8 mouse cellular contexts compared by ENCODE assay signal in genomic region chr7:83564635-83565291, GRCm38 (mm10). TPM values are rescaled to one million over a fixed set of nuclear protein-coding genes. Genes with fewer than 3 reads are reported as not detected.
DNase-seq lines count a peak whose midpoint lies in the region; ATAC-seq lines count a peak whose summit lies in the region.

No protein-coding gene starts in this region.

- H3K4me1 ChIP-seq in limb, embryonic 10.5 days, result peaks cover 17% of the 10 kb centered on the region

- DNase-seq in adrenal gland, postnatal 10 days, result peak; percentile 21
- DNase-seq in adrenal gland, postnatal 25 days, result no peak
- peak; percentile 69 for DNase-seq in 3T3-L1 (ENCODE audit: low read depth, low spot score)
- DNase-seq in gastrocnemius, postnatal 25 days, result peak; percentile 34
- peak; percentile 65 for DNase-seq in lung, postnatal 10 days
- DNase-seq in limb, embryonic 10.5 days (ENCODE audit: low spot score), result no peak
- no peak for DNase-seq in neural tube, embryonic 10.5 days (ENCODE audit: extremely low spot score, low spot score)

- no peak for ATAC-seq in megakaryocyte-erythroid progenitor cell, adult 5-6 weeks (replicated peaks; ENCODE audit: low FRiP score, low TSS enrichment, poor library complexity, severe bottlenecking)

- no peak overlapping the region for H3K4me3 ChIP-seq in limb, embryonic 10.5 days

- H3K9me3 ChIP-seq in limb, embryonic 10.5 days (replicated peaks), result no peaks in the 10 kb centered on the region

- no peaks in the 10 kb centered on the region for H3K27me3 ChIP-seq in limb, embryonic 10.5 days (ENCODE audit: low read depth, poor library complexity, severe bottlenecking)

- WGBS in limb, embryonic 10.5 days, result 78% methylated on average over 12 of the region's 12 CpGs

- no peak overlapping the region; the same call in 1 of the 2 replicates for H3K27ac ChIP-seq in limb, embryonic 10.5 days

- no peaks in the 10 kb centered on the region for H3K36me3 ChIP-seq in limb, embryonic 10.5 days

RNA-seq across cellular contexts. Expression of gene Tmc3, which starts 20.0 kb away (rescaled TPM):
- 1 to 10 TPM in 1 of 2 experiments, under 1 TPM in 1; 0.72 to 1.5 TPM for total RNA-seq in adrenal gland, postnatal 10 days (2021)
- 0.27 TPM in 1 of 2 replicates, not detected in the other for total RNA-seq in adrenal gland, postnatal 25 days (2021)
- under 1 TPM; 0.05 to 0.08 TPM for total RNA-seq in gastrocnemius, postnatal 25 days (2021)
- total RNA-seq in megakaryocyte-erythroid progenitor cell, adult 5-6 weeks (2014; fragmentation: Nextera tagmentation), result 0.42 and 0.77 TPM in 2 replicates
- total RNA-seq in megakaryocyte-erythroid progenitor cell, adult 5-6 weeks (2017), result 0.19 and 0.72 TPM in 2 replicates
- 0.31 and 0.66 TPM in 2 replicates for polyA plus RNA-seq in limb, embryonic 10.5 days (2016; fragmentation: Nextera tagmentation; extraction: Ambion mirVana)

Comparison
In these comparisons a context has a peak if more than half of its experiments do, and no peak if none do; other contexts are left out.
1. DNase-seq: peak in adrenal gland, postnatal 10 days (single experiment), 3T3-L1 (single experiment), gastrocnemius, postnatal 25 days (single experiment) and lung, postnatal 10 days (single experiment); none in adrenal gland, postnatal 25 days (single experiment), limb, embryonic 10.5 days (single experiment) and neural tube, embryonic 10.5 days (single experiment).